Mouse (Mus musculus) embryonic facial prominence, embryonic 11.5 days (tissue): ENCODE data around the gene Ripk1. TPM values are rescaled to one million over a fixed set of nuclear protein-coding genes. Genes with fewer than 3 reads are reported as not detected.

Experiments
- ATAC-seq: fragments of 200-750 bp; cut with Nextera tagmentation; replicated peaks from 2 replicates; pipeline ENCODE4 v1.8.0; 2017; ENCODE audit warnings: low read depth; ENCODE audit not compliant: insufficient number of reproducible peaks, low FRiP score, low TSS enrichment
- DNase-seq: peaks from one replicate; pipeline ENCODE4 v3.0.0-alpha.2; 2015; ENCODE audit warnings: low spot score
- H3K27ac ChIP-seq: fragments of 300-500 bp; sonication (generic); replicated peaks from 2 replicates; pipeline ENCODE4 v1.5.1; 2014; ENCODE audit warnings: mild to moderate bottlenecking, low read depth, low read length, control low read depth
- H3K27me3 ChIP-seq: fragments of 300-500 bp; sonication (generic); 2 replicates; pipeline ENCODE4 v1.6.1; 2014; ENCODE audit warnings: mild to moderate bottlenecking, low read length, moderate library complexity, mixed read lengths; ENCODE audit not compliant: control insufficient read depth, insufficient read depth
- H3K36me3 ChIP-seq: fragments of 300-500 bp; sonication (generic); replicated peaks from 2 replicates; pipeline ENCODE4 v1.6.1; 2014; ENCODE audit warnings: low read depth, mild to moderate bottlenecking, low read length, moderate library complexity, mixed read lengths; ENCODE audit not compliant: control insufficient read depth, insufficient read depth
- H3K4me1 ChIP-seq: fragments of 300-500 bp; sonication (generic); 2 replicates; pipeline ENCODE4 v1.6.1; 2014; ENCODE audit warnings: low read length, mixed read lengths; ENCODE audit not compliant: control insufficient read depth, insufficient read depth
- H3K4me2 ChIP-seq: fragments of 300-500 bp; sonication (generic); 2 replicates; pipeline ENCODE4 v1.6.1; 2014; ENCODE audit warnings: low read depth, mild to moderate bottlenecking, control low read depth, low read length, moderate library complexity
- H3K4me3 ChIP-seq: fragments of 300-500 bp; sonication (generic); 2 replicates; pipeline ENCODE4 v1.5.1; 2014; ENCODE audit warnings: low read depth, low read length, control low read depth
- H3K9ac ChIP-seq: fragments of 300-500 bp; sonication (generic); replicated peaks from 2 replicates; pipeline ENCODE4 v1.6.1; 2014; ENCODE audit warnings: mild to moderate bottlenecking, control low read depth, low read length
- H3K9me3 ChIP-seq: fragments of 300-500 bp; sonication (generic); replicated peaks from 2 replicates; pipeline ENCODE4 v1.6.1; 2016; ENCODE audit warnings: mild to moderate bottlenecking, low read length, inconsistent platforms, mixed read lengths; ENCODE audit not compliant: control insufficient read depth
- WGBS: fragments of 180-500 bp; shearing (Covaris S2); extraction: QIAGEN DNeasy Blood & Tissue Kit; methylation state at CpG from one replicate; pipeline ENCODE4 v1.1.7; 2014; 5-methylcytosine and 5-hydroxymethylcytosine counted together
- polyA plus RNA-seq: library from polyadenylated mRNA; unstranded; fragments of >200 nt; fragmentation: Nextera tagmentation; extraction: Ambion mirVana; gene quantifications from 2 replicates; pipeline ENCODE4 v1.2.1, GENCODE M21; 2014

The Ripk1 gene
- polyA plus RNA-seq, result 13.0 and 13.1 TPM in 2 replicates

DNA sequence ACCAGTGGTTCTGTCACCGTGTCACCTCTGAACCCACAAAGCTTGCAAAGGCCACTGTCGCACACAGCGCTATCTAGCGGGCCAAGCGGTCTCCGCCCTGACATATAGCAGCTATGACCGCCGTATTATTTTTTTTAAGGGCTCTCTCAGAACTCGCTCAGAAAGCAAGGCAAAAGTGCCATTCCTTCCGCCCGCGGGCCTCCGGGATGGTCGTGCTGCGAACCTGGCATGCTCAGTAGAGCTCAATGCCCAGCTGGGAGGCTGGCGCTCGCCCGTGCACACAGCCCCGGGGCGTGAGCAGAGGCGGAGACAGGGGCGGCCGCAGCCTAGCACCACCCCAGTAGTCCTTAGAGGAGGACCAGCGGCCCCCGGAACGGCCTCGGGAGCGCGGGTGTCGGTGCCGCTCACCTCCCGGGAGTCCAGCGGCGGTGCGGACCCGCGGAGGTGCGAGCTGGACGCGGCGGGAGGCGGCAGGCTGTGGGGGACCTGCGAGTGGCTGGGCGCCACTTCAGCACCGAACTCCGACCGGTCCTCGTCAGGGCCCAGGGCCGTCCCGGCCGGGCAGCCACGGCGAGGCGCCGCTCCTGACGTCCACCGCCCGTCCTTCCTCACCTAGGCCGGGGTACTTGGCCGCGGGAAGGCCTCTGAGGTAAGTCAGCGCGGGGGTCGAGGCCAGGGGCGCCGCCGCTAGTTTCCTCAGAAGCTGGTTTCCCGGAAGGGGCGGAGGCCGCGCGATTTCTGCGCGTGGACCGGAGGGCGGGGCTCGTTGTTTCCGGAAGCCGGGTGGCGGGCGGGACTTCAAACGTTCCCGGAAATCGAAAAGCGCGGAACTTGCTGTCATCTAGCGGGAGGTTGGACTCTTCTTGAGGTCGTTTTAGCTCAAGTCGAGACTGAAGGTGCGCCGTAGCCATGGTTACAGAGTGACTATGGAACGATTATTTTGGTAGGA is at the start of gene Ripk1, which contains the start of gene Serpinb6a:
Ripk1 (plus strand) TSS at position 306 of the 949 bp plus-strand sequence.
Serpinb6a (minus strand) TSS at position 737 of the 949 bp plus-strand sequence.
- ATAC-seq (peak; percentile 96), DNase-seq (peak; percentile 94)
- Histone ChIP-seq H3K9me3 (no peaks in the 10 kb centered on the region), H3K9ac (peak within 1 kb of the TSS; percentile 88), H3K27ac (peak within 1 kb of the TSS; percentile 62), H3K4me1 (no peaks in the 10 kb centered on the region; the same call in 1 of the 2 replicates), H3K4me2 (peak within 1 kb of the TSS; percentile 71), H3K27me3 (no peaks in the 10 kb centered on the region), H3K36me3 (no peaks in the 10 kb centered on the region), H3K4me3 (peak within 1 kb of the TSS; percentile 94)
- WGBS, result under 1% methylated on average over 90 of the region's 92 CpGs

DNA sequence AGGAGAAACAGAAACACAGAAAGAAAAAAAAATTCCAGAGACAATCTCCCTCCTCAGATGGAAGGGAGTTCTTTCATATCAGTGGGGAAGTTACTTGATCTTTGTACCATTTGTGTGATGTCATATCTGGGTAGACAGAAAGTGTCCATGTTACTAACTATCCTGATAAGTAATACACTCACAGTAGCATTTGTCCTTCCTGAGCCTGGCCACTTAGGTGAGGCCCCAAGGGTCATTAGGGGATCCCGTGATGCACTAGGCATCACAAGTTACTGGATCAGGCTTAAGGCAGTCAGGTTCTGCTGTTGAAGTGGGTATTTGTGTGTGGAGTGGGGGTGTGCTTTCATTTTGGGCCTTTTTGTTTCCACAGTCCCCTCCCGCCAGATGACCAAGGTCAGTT is 49.2 kb upstream of the Ripk1 start:
- Histone ChIP-seq H3K27me3 (no peaks in the 10 kb centered on the region), H3K9ac (no peak overlapping the region), H3K4me2 (no peak overlapping the region), H3K36me3 (no peaks in the 10 kb centered on the region), H3K9me3 (no peaks in the 10 kb centered on the region), H3K27ac (no peak overlapping the region), H3K4me1 (no peaks in the 10 kb centered on the region), H3K4me3 (no peak overlapping the region)
- WGBS, result 71% methylated on average over 2 of the region's 2 CpGs
- no peak for DNase-seq
- no peak for ATAC-seq

DNA sequence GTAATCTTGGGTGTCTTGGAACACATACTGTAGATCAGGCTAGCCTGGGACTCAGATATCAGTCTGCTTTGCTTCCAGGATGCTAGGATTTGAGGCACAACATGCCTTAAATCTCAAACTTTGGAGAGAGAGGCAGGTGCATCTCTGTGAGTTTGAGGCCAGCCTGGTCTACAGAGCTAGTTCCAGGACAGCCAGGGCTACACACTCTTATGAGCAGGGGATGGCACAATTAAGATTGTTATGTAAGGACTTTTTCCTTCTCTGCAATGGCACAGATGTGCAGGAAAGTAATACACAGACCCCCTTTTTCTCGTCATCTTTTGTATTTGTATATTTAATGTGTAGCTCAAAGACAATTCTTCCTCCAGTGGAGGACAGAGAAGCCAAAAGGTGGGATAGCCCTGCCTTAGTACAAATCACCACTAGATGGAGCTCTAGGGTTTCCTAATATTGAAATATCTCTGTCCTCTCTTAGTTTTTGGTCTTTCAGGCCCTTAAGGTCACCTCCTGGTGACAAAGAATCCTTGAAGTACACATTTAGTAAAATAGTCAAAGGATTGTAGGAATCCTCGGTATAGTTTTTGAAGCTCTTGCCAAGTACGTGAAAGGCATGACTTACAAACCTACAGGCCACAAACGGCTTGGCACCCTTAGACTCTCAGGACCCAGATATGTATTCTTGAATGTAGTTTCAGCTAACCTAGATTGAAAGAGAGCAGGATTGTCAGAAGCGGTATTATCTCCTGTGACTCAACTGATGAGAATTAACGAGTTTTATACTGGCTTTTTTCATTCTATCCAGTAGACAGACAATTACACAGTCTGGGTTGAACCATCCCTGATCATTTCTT is 45.4 kb upstream of the Ripk1 start:
- 36% methylated on average over 6 of the region's 6 CpGs for WGBS
- H3K9me3 ChIP-seq, result no peaks in the 10 kb centered on the region
- no peaks in the 10 kb centered on the region for H3K27me3 ChIP-seq
- no peaks in the 10 kb centered on the region for H3K4me1 ChIP-seq
- no peak for ATAC-seq
- no peak overlapping the region for H3K4me2 ChIP-seq
- H3K36me3 ChIP-seq, result no peaks in the 10 kb centered on the region
- no peak overlapping the region for H3K27ac ChIP-seq
- no peak overlapping the region for H3K4me3 ChIP-seq
- DNase-seq, result peak; percentile 77
- H3K9ac ChIP-seq, result no peak overlapping the region

DNA sequence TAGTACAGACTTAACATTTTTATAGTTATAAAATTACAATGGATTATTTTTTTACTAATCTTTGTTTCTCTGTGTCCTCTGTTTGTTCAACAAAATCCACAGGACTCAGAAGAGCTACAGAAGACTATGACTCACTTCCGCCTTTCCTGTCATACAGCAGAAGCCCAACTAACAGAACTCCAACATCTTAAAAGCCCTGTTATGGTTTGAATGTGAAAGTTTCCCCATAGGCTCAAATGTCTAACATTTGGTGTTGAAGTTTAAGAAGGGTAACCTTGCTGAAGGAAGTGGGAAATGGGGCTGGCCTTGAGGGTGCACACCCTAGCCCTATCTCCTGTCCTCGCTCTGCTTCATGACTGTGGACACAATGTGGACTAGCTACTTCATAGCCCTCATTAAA is 42.4 kb upstream of the Ripk1 start:
- DNase-seq (no peak), ATAC-seq (no peak)
- WGBS, result 92% methylated on average over 2 of the region's 2 CpGs
- no peaks in the 10 kb centered on the region for H3K4me1 ChIP-seq
- H3K36me3 ChIP-seq, result no peaks in the 10 kb centered on the region
- no peak overlapping the region for H3K27ac ChIP-seq
- H3K4me2 ChIP-seq, result no peak overlapping the region
- no peak overlapping the region for H3K4me3 ChIP-seq
- no peaks in the 10 kb centered on the region for H3K27me3 ChIP-seq
- no peaks in the 10 kb centered on the region for H3K9me3 ChIP-seq
- H3K9ac ChIP-seq, result no peak overlapping the region

DNA sequence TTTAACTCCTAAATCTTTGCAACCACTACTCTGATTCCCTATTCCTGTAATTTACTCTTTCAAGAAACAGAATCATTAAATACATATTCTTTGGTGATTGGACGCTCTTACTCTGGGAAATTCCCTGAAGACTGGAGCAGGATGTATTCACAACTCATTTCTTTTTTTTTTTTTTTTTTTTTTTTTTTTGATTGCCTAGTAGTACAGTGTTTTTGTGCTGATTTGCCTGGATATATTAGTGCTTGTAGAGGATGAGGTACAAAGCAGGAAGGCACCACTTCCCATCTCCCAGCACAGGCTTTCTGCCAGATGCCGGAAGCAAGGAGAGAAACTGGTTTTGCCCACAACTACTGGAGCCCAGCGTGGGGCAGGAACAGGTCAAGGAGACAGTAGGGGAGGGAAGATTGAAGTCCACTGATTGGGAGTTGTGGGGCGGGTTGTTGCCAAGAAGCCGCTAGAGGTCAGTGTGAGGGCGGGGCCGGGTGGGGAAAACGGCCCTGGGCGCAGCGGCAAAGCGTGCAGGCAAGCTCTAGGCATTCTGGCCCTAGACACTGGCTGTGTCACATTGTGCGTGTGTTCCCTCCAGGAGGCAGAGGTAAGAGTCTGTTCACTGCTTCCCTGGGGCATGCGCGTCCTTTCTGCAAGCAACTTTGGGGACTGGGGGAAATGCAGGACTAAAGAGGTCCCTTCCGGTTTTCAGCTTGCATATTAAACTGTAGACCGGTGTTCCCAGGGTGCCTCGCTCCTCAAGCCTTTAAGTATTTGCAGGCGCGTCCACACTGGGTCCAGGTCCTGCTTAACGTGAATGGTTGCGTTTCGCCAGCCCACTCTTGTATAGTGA is 37.7 kb upstream of the Ripk1 start, which contains the start of gene Nqo2:
Nqo2 (plus strand) TSS at position 482 of the 841 bp plus-strand sequence.
- Histone ChIP-seq H3K36me3 (no peaks in the 10 kb centered on the region), H3K27ac (peak within 1 kb of the TSS; percentile 80), H3K9me3 (no peaks in the 10 kb centered on the region), H3K27me3 (no peaks in the 10 kb centered on the region), H3K4me3 (peak within 1 kb of the TSS; percentile 46), H3K4me1 (no peaks in the 10 kb centered on the region; the same call in 1 of the 2 replicates), H3K9ac (peak within 1 kb of the TSS; percentile 70), H3K4me2 (peak within 1 kb of the TSS; percentile 52)
- DNase-seq (peak; percentile 83), ATAC-seq (peak; percentile 89)
- WGBS, result 3% methylated on average over 22 of the region's 22 CpGs

DNA sequence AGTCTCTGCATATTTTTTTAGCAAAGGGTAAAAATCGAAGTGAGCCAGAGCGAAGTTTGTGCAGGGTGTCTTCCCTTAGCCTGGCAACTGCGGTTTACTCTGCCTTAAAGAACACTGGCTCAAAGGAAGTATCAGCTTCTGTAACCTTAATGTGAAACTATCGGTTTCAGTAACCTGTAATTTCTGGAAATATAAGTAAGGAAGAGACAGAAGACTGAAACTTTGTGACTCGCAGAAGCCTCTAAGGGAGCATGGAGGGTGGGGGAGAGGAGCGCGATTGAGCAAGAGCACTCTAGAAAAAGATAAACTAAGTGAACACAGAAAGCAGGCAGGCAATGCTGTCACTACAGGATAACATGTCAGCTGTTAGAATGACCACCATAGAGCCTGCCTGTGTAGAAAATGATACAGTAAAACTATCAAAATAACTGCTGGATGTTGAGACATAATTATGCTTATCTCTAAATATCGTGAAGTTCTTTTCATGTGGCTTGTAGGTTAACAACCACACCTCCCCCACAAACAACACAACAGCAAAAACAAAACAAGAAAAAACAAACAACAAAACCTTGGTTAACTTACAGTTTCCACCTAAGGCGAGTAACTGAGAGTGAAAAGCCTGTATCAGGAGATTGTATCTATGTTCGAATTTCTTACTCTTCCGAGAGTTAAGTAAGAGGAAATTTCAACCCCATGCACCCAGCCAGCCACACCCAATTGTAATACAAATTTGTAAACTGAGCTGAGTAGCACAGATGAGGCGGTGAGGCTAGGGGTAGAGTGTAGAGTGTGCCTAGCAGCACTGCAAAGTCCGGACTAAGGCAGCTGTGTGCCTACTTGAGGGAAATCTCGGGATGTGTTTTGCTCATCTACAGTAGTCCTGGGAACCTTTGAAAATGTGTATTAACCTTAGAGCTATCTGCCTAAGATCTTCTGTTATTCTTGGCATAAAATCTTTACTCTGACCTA is 36.8 kb upstream of the Ripk1 start:
- DNase-seq (peak; percentile 2), ATAC-seq (0 out of 2 replicates have a peak, but pooled peaks have one; percentile 15)
- Histone ChIP-seq H3K36me3 (no peaks in the 10 kb centered on the region), H3K4me1 (no peaks in the 10 kb centered on the region; the same call in 1 of the 2 replicates), H3K27me3 (no peaks in the 10 kb centered on the region), H3K4me2 (peak overlapping the region; percentile 52), H3K4me3 (peak overlapping the region; percentile 46), H3K27ac (peak overlapping the region; percentile 80; the same call in 1 of the 2 replicates), H3K9ac (peak overlapping the region; percentile 70), H3K9me3 (no peaks in the 10 kb centered on the region)
- WGBS, result 23% methylated on average over 14 of the region's 14 CpGs
